Mouse (Mus musculus): Measurements from ENCODE around the gene D11Wsu47e. TPM values are rescaled to one million over a fixed set of nuclear protein-coding genes. Genes with fewer than 3 reads are reported as not detected.

The D11Wsu47e gene
- polyA plus RNA-seq, 1 experiment from 2014 or later = 17.0 TPM

DNA sequence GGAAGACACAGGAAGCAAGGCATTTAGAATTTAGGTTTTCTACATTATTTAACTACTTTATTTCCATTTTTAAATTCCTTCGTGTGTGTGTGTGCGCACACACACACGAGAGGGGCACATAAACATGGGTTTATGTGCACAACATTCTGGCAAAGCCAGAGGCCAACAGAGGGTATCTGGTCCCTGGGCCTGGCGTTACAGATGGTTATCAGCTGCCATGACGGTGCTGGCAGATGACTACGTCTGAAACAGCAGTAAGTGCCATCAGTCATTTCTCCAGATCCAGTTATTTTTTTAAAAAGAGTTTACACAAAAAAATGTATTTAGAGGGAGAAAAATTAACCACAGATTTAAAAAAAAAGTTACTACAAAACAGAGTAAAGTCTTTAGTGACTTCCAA, 18.0 kb upstream of the D11Wsu47e start:
- no peak for DNase-seq (ENCODE audit: low spot score)

DNA sequence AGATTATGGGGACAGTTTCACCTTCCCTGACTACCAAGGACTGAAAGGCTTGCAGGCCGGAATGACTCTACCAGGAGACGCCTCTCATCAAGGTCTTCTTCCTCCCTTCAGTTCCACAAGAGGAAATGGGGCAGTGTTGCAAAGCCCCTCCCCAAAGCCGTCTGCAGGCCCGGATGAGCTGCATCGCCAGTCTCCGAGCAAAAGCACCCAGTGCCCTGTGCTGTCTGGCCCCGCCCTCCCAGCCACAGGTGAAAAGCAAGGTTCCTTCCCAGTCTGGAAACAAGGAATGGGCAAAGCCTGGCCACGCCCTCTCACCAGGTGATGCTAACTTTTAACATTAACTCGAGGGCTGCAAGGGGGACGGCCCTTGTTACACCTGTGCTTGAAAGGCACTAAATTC, 17.6 kb upstream of the D11Wsu47e start:
- DNase-seq (ENCODE audit: low spot score) = peak; percentile 37

DNA sequence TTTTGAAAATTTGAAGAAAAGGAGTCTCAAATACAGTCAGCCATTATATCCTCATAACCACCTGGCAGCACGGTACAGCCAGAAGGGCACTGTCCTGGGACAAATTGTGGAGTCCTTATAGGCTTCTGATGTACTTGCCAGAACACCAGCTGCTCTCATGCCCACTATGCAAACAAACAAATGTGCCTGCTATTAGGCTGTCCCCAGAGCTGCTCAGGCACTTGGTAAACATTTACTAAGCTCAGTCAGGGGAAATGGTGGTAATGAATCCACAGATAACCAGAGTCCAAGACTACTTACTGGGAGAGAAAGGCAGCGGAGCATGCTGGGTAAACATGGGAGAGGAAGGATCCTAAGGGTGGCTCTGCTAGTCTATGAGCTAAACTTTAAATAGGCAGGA, 17.1 kb upstream of the D11Wsu47e start:
- DNase-seq (ENCODE audit: low spot score) = no peak

DNA sequence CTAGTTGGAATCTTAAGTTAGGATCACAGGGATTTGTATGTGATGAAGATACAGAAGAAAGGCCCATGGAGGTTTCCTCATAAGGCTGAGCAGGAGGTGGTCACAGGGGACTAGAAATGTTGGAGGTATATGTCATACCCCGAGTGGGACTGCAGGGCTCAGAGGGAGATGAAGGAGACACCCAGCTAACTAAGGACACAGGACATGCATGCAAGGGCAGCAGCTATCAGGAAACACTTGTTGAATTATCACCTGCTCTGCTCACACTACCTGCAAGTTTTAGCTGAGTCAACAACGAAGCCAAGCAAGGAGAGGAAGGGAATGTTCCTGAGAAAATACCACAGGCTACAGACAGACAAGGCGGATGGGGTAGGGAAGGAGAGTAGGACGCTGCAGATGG, 16.5 kb upstream of the D11Wsu47e start:
- no peak for DNase-seq (ENCODE audit: low spot score)

DNA sequence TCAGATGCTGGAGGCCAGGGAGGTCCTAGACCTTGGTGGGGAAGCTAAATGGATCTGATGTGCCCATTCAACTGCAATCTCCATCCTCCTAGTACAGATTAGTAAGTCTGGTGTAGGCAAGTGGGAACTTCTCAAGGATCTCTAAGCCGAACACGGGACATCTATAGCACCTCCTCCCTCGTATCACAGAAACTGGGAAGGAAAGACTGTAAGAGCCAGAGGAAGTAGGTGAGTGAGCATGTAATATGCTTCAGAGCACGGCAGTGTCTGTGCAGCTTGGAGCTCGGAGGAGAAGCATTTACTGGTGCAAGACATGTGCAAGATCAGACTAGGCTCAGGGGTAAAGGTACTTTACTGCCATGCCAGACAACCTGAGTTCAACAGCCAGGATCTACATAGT, 15.4 kb upstream of the D11Wsu47e start:
- DNase-seq (ENCODE audit: low spot score) = no peak

DNA sequence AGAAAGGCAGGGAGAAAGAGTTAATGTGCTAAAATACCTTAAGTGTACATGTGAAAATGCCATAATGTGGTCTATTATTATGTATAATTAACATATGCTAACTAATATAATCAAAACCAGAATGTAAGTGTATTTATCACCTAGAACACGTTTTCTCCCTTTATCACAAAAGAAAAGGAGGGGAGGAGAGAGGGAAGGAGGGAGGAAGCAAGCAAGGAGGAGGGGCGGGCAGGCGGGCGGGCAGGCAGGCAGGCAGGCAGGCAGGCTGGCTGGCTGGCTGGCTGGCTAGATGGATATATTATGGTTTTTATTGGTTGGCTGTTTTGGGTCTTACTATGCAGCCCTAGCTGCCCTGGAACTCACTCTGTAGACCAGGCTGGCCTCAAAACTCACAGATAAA, 14.5 kb upstream of the D11Wsu47e start:
- DNase-seq (ENCODE audit: low spot score) = no peak

- DNase-seq (ENCODE audit: low spot score) = no peak
Measured at GRCm38 (mm10) chr11:113673614-113674013, 10.6 kb upstream of the D11Wsu47e start.

GRCm38 (mm10) chr11:113674595-113674994, 9.6 kb upstream of the D11Wsu47e start:
- DNase-seq (ENCODE audit: low spot score) = no peak

- no peak for DNase-seq (ENCODE audit: low spot score)
Measured at GRCm38 (mm10) chr11:113676847-113677246, 7.4 kb upstream of the D11Wsu47e start.

GRCm38 (mm10) chr11:113677378-113677777, 6.8 kb upstream of the D11Wsu47e start:
- DNase-seq (ENCODE audit: low spot score) = no peak

- DNase-seq (ENCODE audit: low spot score) = no peak
Measured at GRCm38 (mm10) chr11:113678373-113678772, 5.8 kb upstream of the D11Wsu47e start.

- no peak for DNase-seq (ENCODE audit: low spot score)
Measured at GRCm38 (mm10) chr11:113680954-113681353, 3.3 kb upstream of the D11Wsu47e start.

DNA sequence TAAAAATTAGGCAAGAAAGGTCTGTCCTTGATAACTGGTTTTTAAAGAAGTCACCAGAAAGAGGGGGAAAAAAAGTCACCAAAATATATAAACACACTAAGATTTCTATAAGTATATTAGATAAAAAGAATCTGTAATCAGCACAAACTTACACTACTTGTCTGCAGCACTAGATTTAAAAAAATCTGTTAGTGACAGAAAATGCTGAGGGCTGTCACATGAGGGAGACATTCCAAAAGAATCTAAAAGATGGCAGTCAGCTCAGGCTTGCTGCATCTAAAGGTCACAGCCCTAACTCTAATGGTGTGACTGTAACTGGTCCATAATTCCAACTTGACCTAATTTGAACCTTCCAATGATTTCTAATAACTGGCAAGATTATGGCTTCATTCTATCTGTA, 2.2 kb upstream of the D11Wsu47e start:
- DNase-seq (ENCODE audit: low spot score) = no peak

DNA sequence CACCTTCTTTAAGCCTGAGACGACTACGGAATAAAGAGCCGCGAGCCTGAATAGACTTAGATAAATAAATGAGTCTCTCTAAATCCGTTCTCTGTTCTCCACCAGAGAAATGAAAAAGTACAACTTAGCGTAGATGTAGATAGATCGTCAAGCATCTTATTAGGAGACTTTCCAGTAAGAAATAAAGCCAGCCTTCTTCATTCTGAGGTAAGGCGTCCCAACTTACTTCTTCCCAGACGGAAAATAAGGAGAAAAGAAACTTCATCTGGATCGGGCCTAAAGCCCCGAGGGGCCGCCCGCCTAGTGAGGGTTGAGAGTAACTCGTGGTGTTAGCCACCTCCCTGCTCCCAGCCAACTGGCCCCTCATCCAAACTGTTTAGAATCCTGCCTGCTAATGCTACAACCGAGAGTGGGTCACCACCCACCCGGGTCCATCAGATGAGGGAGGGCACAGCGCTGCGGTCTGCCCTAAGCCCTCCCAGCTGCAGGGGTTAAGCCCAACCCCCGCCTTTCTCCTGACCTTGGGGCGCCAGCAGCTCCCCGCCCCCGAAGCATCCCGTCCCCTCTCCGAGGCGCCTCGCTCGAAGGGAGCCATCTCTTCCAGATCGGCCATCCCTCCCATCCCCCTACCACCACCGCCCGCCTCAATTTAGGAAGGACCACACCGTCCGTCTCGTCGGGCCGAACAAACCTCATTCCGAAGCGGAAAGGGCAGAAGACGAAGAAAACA, 1.1 kb upstream of the D11Wsu47e start:
- DNase-seq (ENCODE audit: low spot score) = peak; percentile 59

- no peak for DNase-seq (ENCODE audit: low spot score)
Measured at GRCm38 (mm10) chr11:113683627-113683956, 620 bp upstream of the D11Wsu47e start.

DNA sequence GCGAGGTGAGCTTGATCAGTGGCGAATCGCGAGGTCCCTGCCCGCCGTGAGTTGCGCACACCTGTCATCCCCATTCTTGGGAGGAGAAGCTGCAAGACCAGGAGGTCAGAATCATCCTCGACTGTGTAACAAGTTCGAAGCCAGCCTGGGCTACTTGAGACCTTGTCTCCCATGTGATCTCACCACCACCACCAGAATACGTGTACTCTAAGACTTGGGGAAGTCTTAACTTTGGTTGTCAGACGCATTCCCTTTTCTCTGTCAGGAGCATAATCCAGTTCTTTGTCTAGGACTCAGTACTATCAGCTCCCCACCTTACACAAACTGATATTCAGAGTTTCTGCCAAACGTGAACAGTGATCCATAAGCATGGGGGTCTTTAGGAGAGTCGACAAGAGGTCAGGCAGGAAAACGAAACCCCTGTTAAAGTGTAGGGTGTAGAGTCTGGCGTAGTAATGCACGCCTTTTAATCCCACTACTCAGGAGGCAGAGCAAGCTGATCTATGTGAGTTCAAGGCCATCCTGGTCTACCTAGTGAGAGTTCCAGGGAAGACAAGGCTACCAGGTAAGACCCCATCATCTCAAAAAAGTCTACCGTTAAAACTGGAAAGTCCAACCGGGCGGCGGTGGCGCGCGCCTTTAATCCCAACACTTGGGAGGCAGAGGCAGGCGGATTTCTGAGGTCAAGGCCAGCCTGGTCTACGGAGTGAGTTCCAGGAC, 655 bp downstream of the D11Wsu47e start:
- DNase-seq (ENCODE audit: low spot score) = no peak

DNA sequence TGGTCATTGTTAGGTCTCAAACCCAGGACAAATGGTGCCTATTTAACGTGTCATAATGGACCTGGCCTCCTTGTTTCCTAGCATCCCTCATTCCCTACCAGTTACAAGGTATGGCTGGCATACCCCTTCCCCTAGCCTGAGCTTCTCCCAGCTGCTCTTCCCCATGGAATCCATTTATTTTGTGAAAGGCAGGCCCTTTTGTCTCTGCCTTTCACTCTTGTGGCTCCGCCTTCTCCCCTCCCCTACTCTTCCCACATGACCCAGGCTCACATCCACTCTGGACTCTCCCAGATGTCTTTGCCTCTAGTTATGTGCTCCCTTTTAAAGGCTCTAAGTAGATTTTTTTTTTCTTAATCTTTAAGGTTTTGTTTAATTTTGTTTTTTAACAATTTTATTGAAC, 2.8 kb downstream of the D11Wsu47e start:
- no peak for DNase-seq (ENCODE audit: low spot score)

DNA sequence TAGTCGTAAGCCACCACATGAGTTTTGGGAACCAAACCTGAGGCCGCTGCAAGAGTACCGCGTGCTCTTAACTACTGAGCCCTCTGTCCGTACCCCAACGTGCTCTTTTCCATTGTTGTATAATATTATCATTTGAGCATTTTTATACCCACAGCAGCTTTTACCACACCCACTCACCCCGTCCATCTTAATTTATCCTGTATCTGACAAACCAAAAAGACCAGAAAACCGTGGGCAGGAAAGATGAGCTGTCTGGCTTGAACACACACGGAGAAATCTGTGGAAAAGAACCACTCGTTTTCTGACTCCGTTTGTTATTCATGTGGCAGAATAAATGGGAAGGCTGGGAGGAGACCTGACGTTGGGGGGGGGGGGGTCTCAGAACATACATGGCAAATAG, 6.3 kb downstream of the D11Wsu47e start:
- no peak for DNase-seq (ENCODE audit: low spot score)

DNA sequence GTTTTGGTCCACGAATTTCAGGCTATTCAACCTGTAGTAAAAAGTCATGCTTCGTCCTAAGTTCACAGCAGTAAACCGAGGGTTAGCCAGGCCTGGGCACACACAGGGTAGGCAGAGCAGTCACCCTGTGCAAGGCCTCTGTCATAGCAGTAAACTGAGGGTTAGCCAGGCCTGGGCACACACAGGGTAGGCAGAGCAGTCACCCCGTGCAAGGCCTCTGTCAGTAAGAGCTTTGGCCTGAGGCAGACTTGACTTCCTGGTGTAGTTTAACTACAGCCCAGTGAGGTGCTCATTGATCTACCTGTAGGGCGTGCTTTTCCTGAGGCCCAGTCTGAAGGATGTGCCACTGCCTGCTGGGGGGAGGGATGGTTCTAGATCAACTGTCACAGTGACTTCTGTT, 7.1 kb downstream of the D11Wsu47e start:
- no peak for DNase-seq (ENCODE audit: low spot score)

- no peak for DNase-seq (ENCODE audit: low spot score)
Measured at GRCm38 (mm10) chr11:113691851-113692250, 7.6 kb downstream of the D11Wsu47e start.

DNA sequence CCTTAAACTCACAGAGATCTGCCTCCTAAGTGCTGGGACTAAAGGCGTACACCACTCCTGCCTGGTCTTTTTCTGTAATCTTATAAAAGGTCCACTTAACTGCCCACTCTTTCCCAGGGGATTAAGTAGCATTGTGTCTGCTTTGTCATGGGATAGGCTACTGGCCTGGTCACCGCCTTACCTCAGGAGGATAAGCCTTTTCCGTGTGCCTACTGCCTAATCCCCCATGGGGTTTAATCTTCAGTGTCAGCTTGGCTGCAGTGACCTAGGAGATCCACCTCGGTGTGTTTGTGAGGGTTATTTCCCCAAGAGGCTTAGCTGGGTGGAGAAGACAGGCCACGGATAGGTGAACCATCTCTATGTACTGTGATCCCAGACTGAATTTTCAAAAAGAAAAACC, 13.4 kb downstream of the D11Wsu47e start:
- no peak for DNase-seq (ENCODE audit: low spot score)

DNA sequence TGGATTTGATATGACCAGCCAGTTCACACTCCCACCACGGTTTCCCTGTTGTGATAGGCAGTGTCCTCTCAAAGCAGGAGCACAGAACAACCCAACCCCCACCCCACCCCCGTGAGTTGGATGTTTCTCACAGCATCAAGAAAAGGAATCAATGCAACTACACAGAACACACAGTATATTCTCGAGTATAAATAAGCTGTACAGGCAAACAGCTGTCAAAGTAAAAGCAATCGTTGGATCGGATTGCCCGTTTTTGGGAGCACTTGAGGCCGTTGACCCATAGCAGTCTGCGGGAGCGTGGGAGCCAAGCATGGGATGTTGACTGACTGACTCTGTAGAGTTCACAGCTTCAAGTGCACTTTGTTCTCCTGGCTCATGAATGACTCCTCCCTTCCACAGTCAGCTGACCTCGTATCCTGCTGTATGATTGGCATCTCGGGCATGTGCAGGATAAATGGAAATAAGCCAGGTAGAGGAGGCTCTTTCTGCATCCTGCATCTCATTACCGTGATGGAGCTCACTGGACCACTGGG, 13.9 kb downstream of the D11Wsu47e start:
- no peak for DNase-seq (ENCODE audit: low spot score)

- DNase-seq (ENCODE audit: low spot score) = no peak
Measured at GRCm38 (mm10) chr11:113699643-113700042, 15.4 kb downstream of the D11Wsu47e start.
